ENCODE assay signal across 8 mouse cellular contexts in the genomic region with DNA sequence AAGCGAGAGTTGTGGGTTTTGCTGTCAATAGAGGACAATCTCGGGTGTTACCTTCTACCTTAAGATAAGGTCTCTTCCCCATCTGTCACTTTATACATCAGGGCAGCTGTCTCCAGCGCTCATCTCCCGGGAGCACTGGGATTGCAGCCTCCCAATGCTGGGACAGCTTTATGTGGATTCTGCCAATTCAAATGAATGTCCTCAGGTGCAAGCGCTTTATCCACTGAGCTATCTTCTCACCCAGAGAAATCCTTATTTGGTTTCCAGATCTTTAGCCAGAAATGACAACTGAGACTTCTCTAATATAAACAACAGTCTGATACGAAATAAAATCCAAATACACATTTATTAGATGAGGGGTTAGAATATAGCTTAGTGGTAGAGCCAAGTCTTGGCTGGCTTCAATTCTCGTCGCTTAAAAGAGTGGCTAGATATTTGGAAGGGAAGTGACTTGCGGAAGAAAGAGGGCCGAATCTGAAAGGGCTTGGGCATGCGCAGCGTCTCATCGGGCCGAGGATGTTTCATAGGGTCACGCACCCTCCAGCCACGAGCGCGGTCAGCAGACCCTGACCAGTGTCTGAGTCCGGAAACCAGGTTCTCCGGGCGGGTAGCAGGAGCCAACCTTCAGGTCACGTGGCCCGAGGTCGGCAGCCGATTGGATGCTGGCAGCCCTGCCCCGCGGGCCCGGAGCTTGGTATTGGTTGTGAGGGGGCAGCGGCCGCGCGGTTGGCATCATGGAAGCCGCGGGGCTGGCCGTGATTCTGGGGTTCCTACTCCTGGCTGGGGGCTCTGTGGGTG. TPM values are rescaled to one million over a fixed set of nuclear protein-coding genes. Genes with fewer than 3 reads are reported as not detected.
DNase-seq lines count a peak whose midpoint lies in the region; ATAC-seq lines count a peak whose summit lies in the region.

A gene (plus strand): TSS at position 622 of the 798 bp plus-strand sequence.

- H3K27me3 ChIP-seq in hindbrain, embryonic 12.5 days, result peaks cover 9% of the 10 kb centered on the region

- ATAC-seq in hindbrain, embryonic 12.5 days (ENCODE audit: low FRiP score), result peak; percentile 87

- WGBS in hindbrain, embryonic 12.5 days, result 5% methylated on average over 35 of the region's 35 CpGs

- H3K36me3 ChIP-seq in hindbrain, embryonic 12.5 days, result no peaks in the 10 kb centered on the region

- DNase-seq in R1 (ENCODE audit: low read depth, low spot score), result peak; percentile 84
- peak; percentile 98 for DNase-seq in cerebellum, postnatal 14 days
- peak; percentile 91 to 94 for DNase-seq in frontal cortex, postnatal 14 days (ENCODE audit: low spot score in 2 of 2)
- peak; percentile 93 to 95 for DNase-seq in layer of hippocampus, postnatal 14 days (ENCODE audit: low spot score in 2 of 2)
- DNase-seq in lung, postnatal 10 days, result peak; percentile 97
- DNase-seq in ovary, postnatal 14 days (ENCODE audit: low spot score), result peak; percentile 87
- peak; percentile 88 to 91 for DNase-seq in thymus, postnatal 10 days (ENCODE audit: low spot score in 2 of 2)

- peak within 1 kb of the TSS; percentile 87 for H3K9ac ChIP-seq in hindbrain, embryonic 12.5 days

- H3K4me1 ChIP-seq in hindbrain, embryonic 12.5 days, result peaks cover 12% of the 10 kb centered on the region

- H3K4me3 ChIP-seq in hindbrain, embryonic 12.5 days, result peak within 1 kb of the TSS; percentile 80

- H3K9me3 ChIP-seq in hindbrain, embryonic 12.5 days (replicated peaks), result no peaks in the 10 kb centered on the region

- H3K27ac ChIP-seq in hindbrain, embryonic 12.5 days, result 0 out of 2 replicates have a peak within 1 kb of the TSS, but pooled peaks have one; percentile 17

- peak within 1 kb of the TSS; percentile 98 for H3K4me2 ChIP-seq in hindbrain, embryonic 12.5 days (replicated peaks)

RNA-seq across cellular contexts. Expression of the gene that starts here (rescaled TPM):
- polyA plus RNA-seq in hindbrain, embryonic 12.5 days (2016; fragmentation: Nextera tagmentation; extraction: Ambion mirVana), result 13.3 and 13.7 TPM in 2 replicates
- 10 to 100 TPM in 1 of 2 experiments, 1 to 10 TPM in 1; 9.3 to 10.3 TPM for total RNA-seq in layer of hippocampus, postnatal 14 days (2021)

Comparison
In these comparisons a context has a peak if more than half of its experiments do, and no peak if none do; other contexts are left out.
1. Peak in every context shown above with its lines: DNase-seq, ATAC-seq, H3K4me3 ChIP-seq and H3K27ac ChIP-seq.